Mouse (Mus musculus) lung, postnatal 25 days (tissue): ENCODE measurements around the gene Immp2l.

ENCODE experiments used
- DNase-seq: peaks from one replicate; pipeline ENCODE4 v3.0.0; 2022; ENCODE audit warnings: low spot score

Gene Immp2l

GRCm38 (mm10) chr12:41185060-41185459 lies 161.2 kb downstream of the Immp2l start:
- DNase-seq = no peak

- no peak for DNase-seq
These were observed 161.6 kb downstream of the Immp2l start for GRCm38 (mm10) chr12:41185509-41185908.

- no peak for DNase-seq
These were observed 168.9 kb downstream of the Immp2l start for GRCm38 (mm10) chr12:41192829-41193228.

GRCm38 (mm10) chr12:41196374-41196773 lies 172.5 kb downstream of the Immp2l start:
- no peak for DNase-seq

GRCm38 (mm10) chr12:41215186-41215585 lies 191.3 kb downstream of the Immp2l start:
- DNase-seq = peak; percentile 2

GRCm38 (mm10) chr12:41221893-41222292 lies 198.0 kb downstream of the Immp2l start:
- peak; percentile 4 for DNase-seq

- DNase-seq = no peak
These were observed 199.8 kb downstream of the Immp2l start for GRCm38 (mm10) chr12:41223686-41224085.

GRCm38 (mm10) chr12:41224538-41224937 lies 200.6 kb downstream of the Immp2l start:
- no peak for DNase-seq

GRCm38 (mm10) chr12:41231966-41232365 lies 208.1 kb downstream of the Immp2l start:
- no peak for DNase-seq

GRCm38 (mm10) chr12:41237880-41238279 lies 214.0 kb downstream of the Immp2l start:
- no peak for DNase-seq

- DNase-seq = no peak
These were observed 217.3 kb downstream of the Immp2l start for GRCm38 (mm10) chr12:41241221-41241620.

- DNase-seq = no peak
These were observed 224.4 kb downstream of the Immp2l start for GRCm38 (mm10) chr12:41248254-41248653.

- DNase-seq = no peak
These were observed 226.2 kb downstream of the Immp2l start for GRCm38 (mm10) chr12:41250123-41250522.

GRCm38 (mm10) chr12:41257905-41258304 lies 234.0 kb downstream of the Immp2l start:
- DNase-seq = no peak

GRCm38 (mm10) chr12:41259608-41260007 lies 235.7 kb downstream of the Immp2l start:
- DNase-seq = no peak

GRCm38 (mm10) chr12:41274136-41274535 lies 250.2 kb downstream of the Immp2l start:
- DNase-seq = no peak

- DNase-seq = no peak
These were observed 251.5 kb downstream of the Immp2l start for GRCm38 (mm10) chr12:41275361-41275760.

- no peak for DNase-seq
These were observed 254.0 kb downstream of the Immp2l start for GRCm38 (mm10) chr12:41277896-41278295.

GRCm38 (mm10) chr12:41289047-41289446 lies 265.2 kb downstream of the Immp2l start:
- DNase-seq = no peak

GRCm38 (mm10) chr12:41307015-41307414 lies 283.1 kb downstream of the Immp2l start:
- DNase-seq = no peak

- DNase-seq = no peak
These were observed 285.1 kb downstream of the Immp2l start for GRCm38 (mm10) chr12:41308726-41309680.

- DNase-seq = no peak
These were observed 289.5 kb downstream of the Immp2l start for GRCm38 (mm10) chr12:41313391-41313790.

- DNase-seq = no peak
These were observed 291.0 kb downstream of the Immp2l start for GRCm38 (mm10) chr12:41314811-41315461.
